Mouse (Mus musculus) brown adipose tissue, adult 24 weeks (tissue): ENCODE results near the gene Dync1i1. TPM values are rescaled to one million over a fixed set of nuclear protein-coding genes. Genes with fewer than 3 reads are reported as not detected.

Experiments
- H3K27ac ChIP-seq: fragments of 200-500 bp; replicated peaks from 2 replicates; pipeline ENCODE4 v1.5.1; 2012; ENCODE audit warnings: low read depth, mild to moderate bottlenecking, low read length
- H3K4me1 ChIP-seq: fragments of 200-500 bp; 2 replicates; pipeline ENCODE4 v1.6.1; 2012; ENCODE audit warnings: low read length, mixed read lengths; ENCODE audit not compliant: control insufficient read depth, insufficient read depth, insufficient read length
- H3K4me3 ChIP-seq: fragments of 200-500 bp; 2 replicates; pipeline ENCODE4 v1.5.1; 2012; ENCODE audit warnings: low read depth, mild to moderate bottlenecking, low read length, moderate library complexity; ENCODE audit not compliant: insufficient read depth
- polyA plus RNA-seq: library from polyadenylated mRNA; stranded (reverse); fragments of >200 nt; gene quantifications from 2 replicates; pipeline ENCODE4 v1.2.4, GENCODE M21; 2012; ENCODE audit not compliant: missing spikeins, insufficient read depth, insufficient read length

The Dync1i1 gene
- polyA plus RNA-seq, 1 experiment: not detected

DNA sequence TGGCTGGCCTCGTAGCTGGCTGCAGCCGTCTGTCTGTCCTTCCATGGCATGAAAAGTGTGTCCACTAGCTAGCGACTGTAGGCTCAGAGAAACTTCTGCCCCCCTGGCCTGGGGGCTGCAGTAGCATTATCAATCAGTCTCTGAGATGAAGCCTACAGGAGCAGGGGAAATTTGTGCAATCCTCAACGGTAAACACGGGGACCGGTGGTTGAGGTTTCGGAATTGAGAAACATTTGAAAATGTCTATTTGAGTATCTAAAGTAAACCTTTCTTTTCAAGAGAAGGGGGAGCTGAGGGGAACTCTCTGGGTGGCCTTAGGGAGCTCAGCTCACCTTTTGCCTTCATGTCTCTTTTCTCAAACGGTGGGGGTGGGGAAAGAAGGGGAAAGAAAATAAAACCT lies 134.2 kb downstream of the Dync1i1 start:
- Histone ChIP-seq H3K4me1 (no peaks in the 10 kb centered on the region), H3K27ac (no peak overlapping the region), H3K4me3 (no peak overlapping the region)

DNA sequence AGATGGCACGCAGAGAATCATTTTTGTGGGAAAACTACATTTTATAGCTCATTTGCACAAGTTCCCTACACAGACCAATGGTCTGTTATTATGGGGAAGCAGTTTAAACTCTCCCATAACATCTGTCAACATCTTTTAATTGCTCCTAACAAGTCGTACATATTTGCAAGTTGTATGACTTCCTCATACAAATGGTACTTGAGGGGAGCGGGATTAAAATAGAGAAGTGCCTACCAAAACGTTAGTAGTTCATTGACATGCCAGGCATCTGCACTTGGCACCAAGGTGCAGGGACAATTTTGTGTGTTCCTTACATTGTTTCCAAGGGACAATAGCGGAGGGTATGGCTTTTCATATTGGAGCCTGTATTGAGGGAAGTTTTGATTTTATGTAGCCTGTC lies 140.7 kb downstream of the Dync1i1 start:
- H3K4me1 ChIP-seq: no peaks in the 10 kb centered on the region
- H3K4me3 ChIP-seq: no peak overlapping the region
- no peak overlapping the region for H3K27ac ChIP-seq

DNA sequence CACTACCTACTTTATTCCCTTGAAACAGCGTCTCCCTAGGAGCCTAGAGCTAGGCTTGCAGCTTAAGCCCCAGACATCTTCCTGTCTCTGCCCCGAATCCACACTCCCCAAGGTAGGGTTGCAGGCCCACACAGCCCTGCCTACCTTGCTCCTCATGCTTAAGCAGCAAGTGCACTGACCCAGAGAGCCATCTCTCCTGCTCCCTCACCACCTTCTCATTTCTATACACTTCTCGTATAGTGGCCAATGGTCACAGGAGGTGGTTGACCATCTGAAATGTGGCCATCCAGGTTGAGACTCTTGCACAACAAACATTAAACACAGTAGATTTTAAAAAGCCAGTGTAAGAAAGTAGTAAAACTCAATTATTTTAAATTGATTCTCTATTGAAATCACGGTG lies 141.8 kb downstream of the Dync1i1 start:
- Histone ChIP-seq H3K4me1 (no peaks in the 10 kb centered on the region), H3K4me3 (no peak overlapping the region), H3K27ac (no peak overlapping the region)

DNA sequence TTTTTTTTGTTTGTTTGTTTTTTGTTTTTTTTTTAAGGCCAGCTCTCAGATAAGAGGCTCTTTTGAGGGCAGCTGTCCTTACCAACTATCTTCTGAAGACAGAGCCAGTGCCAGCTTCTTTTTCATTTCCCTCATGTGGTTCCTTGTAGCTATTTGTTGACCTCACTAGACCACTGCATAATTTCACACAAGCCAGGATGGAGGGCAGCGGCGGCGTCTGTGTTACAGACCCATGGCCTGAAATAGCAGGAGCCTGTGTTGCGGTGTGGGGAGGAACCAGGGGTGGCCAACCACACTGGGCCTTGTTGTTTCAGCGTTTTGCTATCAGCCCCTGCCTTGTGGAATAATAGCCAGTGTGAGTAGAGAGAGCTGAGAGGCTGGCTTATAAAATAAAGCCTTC lies 145.6 kb downstream of the Dync1i1 start:
- H3K4me3 ChIP-seq: no peak overlapping the region
- H3K27ac ChIP-seq: no peak overlapping the region
- H3K4me1 ChIP-seq: no peaks in the 10 kb centered on the region

DNA sequence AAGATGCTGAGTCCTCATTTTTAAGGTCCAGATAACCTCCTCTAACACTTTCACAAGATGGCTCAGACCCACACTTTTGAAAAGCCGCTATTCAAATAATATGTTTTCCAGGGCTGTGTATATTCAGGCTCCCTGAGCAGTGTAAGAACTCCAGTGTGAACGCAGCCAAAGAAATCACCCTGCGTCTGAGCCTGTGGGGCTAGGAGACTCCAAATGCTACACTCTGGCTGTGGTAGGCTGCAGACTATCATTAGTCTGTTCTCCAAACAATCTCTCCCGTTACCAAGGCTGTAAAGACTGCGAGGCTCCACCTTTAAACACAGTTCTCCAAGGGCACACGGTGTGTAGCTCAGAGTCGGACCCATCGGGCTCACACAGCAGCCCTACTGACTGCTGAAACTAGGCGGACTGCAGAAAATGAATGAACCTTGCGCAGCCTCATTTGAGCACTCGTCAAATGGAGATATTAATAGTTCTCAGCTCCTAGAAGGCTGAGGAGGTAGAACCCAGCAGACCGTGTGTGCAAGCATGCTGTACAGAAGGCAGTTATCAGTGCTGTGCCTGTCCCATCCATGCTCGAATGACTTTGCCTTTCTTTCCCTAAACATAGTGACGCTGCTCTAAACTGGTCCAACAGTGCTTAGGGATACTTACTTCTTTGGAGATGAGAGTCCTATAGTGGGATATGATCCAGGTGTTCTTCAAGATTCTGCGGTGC lies 146.3 kb downstream of the Dync1i1 start:
- Histone ChIP-seq H3K4me3 (no peak overlapping the region), H3K27ac (no peak overlapping the region), H3K4me1 (no peaks in the 10 kb centered on the region)

DNA sequence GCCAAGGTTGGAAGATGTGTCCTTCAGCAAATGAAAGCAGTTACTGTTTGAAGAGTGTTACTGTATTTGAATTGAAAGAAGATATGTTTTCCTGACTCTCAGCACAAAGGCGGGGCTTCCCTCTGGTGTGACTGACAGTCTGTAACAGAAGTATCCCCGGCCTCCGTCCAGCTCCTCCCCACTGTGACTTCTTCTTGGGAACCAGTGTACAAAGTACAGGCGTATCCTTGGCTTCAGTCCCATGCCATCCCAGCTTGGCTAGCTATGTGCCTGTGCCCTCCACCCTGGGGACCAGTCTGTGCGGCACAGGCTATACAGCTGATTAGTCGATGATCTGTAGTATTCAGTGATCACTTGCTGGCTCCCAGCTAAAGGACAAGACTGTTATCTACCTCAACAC lies 163.9 kb downstream of the Dync1i1 start:
- H3K27ac ChIP-seq: no peak overlapping the region
- no peak overlapping the region for H3K4me3 ChIP-seq
- H3K4me1 ChIP-seq: no peaks in the 10 kb centered on the region

DNA sequence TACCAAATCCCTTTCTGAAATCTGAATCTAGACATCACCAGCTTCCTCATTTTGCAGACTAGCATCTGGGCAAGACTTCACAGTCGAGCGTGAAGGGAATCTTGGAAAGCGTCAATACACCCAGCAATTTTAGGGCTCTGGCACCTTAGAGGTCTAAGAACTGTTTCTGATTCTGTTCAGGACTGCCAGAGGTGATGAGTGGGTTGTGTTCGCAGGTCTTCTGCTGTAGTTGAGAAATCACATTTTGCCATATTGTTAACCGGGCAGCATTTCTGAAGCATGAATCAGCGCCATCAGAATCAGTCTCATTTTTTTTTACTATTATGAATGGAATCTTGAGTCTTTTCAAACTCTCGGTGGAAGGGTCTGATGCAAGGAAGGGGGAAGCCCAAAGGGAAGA lies 185.9 kb downstream of the Dync1i1 start:
- no peaks in the 10 kb centered on the region for H3K4me1 ChIP-seq
- H3K4me3 ChIP-seq: no peak overlapping the region
- no peak overlapping the region for H3K27ac ChIP-seq

DNA sequence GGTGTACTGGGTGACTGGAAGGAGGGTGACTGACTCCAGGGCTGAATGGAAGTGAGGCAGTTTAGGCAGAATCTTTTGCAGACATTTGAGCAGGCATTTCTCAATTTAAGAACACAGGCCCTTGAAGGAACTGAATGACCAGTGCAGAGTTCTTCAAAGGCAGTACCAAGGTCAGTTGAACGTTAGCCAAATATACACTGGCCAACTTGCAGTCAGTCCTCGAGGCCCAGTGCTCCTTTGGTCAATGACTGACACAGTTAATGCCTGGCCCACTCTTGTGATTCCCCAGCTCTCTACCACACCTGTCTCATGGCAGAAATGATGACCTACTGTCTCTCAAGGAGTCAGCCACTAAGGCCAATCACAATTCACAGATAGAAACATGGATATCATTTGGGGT lies 189.6 kb downstream of the Dync1i1 start:
- no peak overlapping the region for H3K27ac ChIP-seq
- H3K4me1 ChIP-seq: no peaks in the 10 kb centered on the region
- no peak overlapping the region for H3K4me3 ChIP-seq

DNA sequence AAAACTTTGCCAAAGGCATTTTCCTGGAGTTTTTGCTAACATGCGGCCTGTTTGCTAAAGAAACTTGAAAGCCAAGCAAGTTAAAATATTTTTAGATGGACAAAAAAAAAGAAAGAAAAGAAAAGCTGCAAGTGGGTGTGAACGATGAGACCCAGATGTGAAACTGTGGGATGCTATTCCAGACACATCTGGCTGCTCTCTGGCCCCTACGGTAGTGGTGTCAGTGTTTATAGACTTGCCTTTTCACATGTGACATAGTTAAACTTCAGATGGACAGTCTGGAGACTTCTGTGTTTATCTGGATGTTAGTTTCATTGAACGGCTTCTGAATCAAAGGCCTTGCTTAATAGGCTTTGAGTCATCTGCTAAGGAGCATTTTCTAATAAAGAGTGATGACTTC lies 195.2 kb downstream of the Dync1i1 start:
- Histone ChIP-seq H3K4me3 (no peak overlapping the region), H3K4me1 (no peaks in the 10 kb centered on the region), H3K27ac (no peak overlapping the region)

DNA sequence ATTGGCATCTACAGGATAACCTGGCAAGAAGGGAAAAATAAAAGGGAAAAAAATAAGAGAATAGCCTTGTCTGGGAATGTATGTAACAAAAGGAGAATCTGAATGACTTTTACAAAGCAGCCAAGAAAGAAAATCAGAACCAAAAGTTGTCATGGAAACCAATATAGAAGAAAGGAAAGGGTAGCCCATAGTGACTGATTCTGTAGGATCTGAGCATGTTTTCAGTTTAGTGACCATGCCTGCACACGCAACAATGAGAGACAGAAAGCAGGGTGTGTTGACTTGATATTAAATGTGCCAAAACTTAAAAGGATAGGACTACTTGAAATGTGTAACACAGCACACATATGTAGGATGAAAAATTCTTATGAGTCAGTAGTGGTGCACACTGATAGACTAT lies 197.2 kb downstream of the Dync1i1 start:
- H3K27ac ChIP-seq: no peak overlapping the region
- H3K4me3 ChIP-seq: no peak overlapping the region
- H3K4me1 ChIP-seq: no peaks in the 10 kb centered on the region

DNA sequence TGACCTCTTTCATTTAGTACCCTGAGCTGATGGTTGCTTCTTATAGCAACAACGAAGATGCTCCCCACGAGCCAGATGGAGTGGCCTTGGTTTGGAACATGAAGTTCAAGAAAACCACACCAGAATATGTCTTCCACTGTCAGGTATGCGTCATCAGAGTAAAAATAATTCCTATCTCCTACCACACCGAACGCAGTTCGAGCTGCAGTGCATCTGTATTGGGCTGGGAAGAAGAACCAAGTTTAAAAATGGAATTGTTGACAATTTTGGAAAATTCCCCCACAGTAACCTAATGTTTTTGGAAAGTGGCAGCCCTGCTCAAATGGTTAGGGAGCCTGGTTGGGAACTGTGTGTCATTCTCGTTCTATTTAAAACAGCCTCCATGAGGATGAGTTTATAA lies 197.7 kb downstream of the Dync1i1 start:
- Histone ChIP-seq H3K4me3 (no peak overlapping the region), H3K27ac (no peak overlapping the region), H3K4me1 (no peaks in the 10 kb centered on the region)

DNA sequence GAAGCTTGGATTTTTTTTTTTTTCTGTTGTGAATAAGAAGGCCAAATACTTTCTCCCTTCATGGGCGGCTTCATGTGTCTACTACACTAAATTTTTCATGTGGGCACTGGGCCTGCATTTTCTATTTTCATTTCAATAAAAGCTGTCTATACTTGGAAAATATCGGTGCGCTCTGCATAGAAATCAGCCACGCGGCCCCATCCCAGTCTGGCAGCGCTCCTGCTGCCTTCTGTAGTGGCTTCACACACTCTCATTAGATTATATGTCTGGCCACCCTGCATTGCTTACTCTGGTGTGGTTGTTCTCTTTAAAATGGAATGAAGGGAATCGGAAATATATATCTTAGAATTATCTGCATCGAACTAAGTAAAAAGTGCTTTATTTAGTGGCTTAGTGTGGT lies 204.7 kb downstream of the Dync1i1 start:
- no peak overlapping the region for H3K27ac ChIP-seq
- H3K4me1 ChIP-seq: no peaks in the 10 kb centered on the region

DNA sequence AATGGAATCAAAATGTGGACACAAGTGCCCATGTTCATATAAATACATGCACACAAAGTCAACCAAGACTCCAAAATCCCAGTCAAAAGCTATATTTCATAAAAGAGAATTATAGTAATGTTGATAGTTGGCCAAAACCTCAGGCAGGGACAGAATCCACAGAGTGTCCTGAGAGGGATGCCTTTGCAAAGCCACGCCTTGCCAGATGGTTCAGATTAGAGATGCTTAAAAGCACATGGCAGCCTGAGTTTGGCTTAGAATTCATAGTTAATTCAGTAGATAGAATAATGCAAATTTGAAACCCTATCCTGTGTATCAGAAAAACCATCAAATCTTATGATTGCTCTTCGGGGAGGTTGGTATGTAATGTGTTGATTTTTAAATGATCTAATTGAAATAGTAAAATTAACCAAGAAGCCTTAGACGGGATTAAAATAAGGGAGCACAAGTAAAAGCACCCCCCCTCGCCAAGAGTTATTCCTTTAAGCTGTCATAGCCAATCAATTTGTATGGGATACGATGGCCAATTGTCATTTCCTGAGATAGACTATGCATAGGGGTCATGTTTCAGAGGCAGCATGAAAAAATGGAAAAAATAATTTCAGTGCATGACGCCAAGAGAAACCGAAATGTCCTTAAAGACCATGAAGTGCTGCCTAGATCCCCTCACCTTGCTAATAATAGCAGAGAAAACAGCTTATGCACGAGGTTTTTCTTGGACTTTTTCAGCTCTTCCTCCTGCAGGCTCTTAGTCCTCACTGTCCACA lies 210.3 kb downstream of the Dync1i1 start:
- no peak overlapping the region for H3K4me3 ChIP-seq
- no peak overlapping the region for H3K27ac ChIP-seq

More for the DNA sequence above, 204.7 kb downstream of the Dync1i1 start:
- H3K4me3 ChIP-seq: no peak overlapping the region

DNA sequence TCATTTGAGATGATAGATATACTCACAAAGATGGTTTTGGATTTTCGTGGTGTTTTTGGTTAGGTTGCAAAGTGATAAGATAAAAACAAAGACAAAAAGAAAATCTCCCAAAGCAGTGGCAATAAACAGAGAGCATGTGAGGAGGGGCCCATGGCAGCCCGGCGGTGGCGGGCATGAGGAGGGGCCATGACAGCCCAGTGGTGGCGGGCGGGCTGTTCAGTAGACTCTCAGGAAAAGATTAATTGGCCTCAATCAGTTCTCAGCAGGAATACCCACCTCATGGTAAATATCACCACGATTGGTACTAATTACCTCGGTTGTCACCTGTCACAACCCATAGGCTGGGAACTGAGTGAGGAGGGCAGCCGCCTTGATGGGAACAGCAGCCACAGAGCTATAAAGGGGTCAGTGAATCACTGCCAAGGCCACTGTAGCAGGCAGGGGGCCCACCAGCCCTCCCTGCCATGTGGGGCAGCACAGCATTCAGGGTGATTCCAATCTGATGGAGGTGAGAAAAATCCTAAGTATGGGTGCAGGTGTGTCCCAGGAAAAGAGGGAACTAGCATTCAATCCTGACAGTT lies 224.5 kb downstream of the Dync1i1 start:
- Histone ChIP-seq H3K4me1 (no peaks in the 10 kb centered on the region), H3K27ac (no peak overlapping the region), H3K4me3 (no peak overlapping the region)

More for the DNA sequence above, 210.3 kb downstream of the Dync1i1 start:
- H3K4me1 ChIP-seq: no peaks in the 10 kb centered on the region

DNA sequence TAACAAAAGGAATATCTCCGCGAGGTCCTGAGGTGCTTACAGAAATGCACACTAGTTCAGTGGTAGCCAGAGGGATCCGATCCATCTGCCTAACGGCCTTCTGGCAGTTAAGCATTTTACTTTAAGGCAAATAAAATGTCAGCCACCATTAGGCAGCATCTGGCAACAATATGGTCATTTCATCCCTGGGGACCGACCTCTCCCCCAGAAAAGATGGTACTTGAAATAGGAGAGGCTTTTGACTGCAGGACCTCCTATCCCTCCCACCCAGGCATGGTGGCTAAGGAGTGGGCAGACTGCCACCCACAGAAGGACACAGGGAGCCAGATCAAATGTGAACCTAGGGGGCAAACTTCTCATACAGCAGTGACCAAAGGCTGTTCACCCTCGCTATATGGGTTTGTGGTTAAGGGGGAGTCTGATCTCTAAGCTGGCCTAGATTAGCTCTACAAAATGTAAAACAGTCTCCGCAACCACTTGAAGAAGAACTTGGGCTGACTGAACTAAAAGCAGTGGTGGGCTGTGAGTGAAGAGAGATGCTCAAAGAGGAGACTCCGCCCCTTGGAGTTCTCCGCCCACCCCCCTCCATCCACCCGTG lies 231.0 kb downstream of the Dync1i1 start:
- no peak overlapping the region for H3K27ac ChIP-seq
- no peaks in the 10 kb centered on the region for H3K4me1 ChIP-seq
- no peak overlapping the region for H3K4me3 ChIP-seq
